Mouse (Mus musculus): ENCODE results near the gene Pus7l.

Pus7l gene

DNA sequence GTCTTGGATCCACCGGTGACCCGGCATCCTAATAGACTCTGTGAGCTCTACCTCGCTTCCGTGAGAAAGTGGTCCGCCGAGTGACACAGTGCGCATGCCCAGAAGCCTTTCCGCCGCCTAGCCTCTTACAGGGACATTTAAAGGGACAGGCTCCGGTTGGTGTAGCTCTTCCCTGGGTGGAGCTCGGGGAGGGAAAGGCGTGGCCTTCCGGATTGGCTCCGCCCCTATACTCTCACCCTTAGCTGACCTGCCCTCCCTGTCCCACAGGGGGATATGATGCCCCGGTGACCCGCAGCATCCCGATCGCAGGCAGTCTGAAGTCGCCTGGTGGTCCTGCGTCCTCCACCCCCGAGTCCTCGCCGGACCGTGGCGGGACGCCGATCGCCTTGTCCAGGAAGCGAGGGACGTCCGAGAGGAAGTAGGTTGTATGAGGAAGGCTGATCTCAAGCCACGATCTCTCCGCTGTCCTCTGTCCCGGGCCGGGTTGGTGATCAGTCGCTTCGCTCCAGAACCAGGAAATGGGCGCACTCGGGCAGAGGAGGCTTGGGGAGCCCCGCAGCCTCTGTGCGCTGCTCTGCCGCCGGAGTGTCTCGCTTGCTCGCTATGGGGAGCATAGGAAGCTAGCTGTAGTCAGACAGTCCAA is at the start of gene Pus7l, which contains the start of gene Irak4:
Gene Pus7l, minus strand, starts transcription at position 139 of the 643 bp plus-strand sequence.
Gene Irak4, plus strand, starts transcription at position 235 of the 643 bp plus-strand sequence.
- peak; percentile 95 for DNase-seq (ENCODE audit: low spot score)

- DNase-seq (ENCODE audit: low spot score), result no peak
Observed at GRCm38 (mm10) chr15:94591356-94591755, 48.0 kb upstream of the Pus7l start.

- DNase-seq (ENCODE audit: low spot score), result no peak
Observed at GRCm38 (mm10) chr15:94590083-94590482, 46.7 kb upstream of the Pus7l start.

DNA sequence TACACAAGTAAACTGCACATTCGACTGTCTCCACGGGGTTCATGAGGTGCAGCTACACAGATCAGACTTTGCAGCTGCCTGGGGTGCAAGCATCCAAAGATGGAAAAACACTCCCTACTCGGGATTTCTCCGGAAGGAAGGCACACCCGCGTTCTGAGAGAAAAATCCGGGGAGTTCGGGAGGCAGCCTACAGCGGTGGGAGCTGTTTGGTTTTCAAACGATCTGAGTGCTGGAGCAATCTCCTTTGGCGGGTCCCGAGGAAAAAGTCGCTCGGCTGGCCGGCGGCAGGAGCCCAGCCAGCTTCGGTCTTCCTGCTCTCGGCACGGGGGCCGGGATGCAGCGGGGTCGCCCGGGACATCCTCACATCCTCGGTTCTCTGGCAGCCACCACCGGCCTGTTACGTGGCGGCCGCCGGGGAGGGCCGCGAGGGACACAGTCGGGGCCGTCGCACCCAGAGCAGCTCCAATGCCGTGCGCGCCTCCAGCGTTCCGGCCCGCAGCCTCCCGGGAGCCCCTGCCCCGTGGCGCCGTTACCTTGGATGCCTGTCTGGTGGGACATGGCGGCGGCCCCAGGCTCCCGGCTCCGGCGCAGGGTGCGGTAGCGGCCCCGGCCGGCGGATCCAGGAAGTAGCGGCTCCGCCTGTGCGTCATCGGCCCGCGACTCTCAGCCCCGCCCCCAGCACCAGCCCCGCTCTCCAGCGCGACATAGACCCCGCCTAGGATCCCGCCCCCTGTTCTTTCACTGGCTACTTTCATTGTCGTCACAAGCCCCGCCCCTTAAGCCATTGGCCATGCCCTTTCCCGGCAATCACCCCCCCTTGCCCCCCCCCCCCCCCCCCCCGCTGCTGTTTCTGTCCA is 46.1 kb upstream of the Pus7l start, which contains the start of gene Twf1:
Gene Twf1, minus strand, starts transcription at position 671 of the 857 bp plus-strand sequence.
- peak; percentile 97 for DNase-seq (ENCODE audit: low spot score)

- DNase-seq (ENCODE audit: low spot score), result no peak
Observed at GRCm38 (mm10) chr15:94587826-94588715, 44.7 kb upstream of the Pus7l start.

DNA sequence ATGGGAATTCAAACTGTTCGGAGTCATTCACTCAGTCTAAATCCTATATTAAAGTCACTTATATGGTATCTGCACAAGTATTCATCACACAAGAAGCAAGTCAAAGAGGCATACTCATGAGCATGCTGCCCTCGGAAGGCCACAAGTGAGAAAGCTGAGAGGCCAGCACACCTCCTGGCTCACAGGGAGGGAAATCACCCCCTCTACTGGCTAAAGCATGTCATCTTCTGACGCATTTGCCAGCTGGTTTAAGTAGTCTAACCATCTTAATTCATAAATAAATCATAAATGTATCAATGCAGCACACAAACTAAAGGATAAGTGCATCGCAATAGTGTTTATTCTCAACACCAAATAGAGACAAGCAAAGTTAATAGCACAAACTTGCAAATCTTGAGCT is 41.4 kb upstream of the Pus7l start:
- DNase-seq (ENCODE audit: low spot score), result no peak

- DNase-seq (ENCODE audit: low spot score), result no peak
Observed at GRCm38 (mm10) chr15:94583153-94583552, 39.8 kb upstream of the Pus7l start.

- DNase-seq (ENCODE audit: low spot score), result peak; percentile 62
Observed at GRCm38 (mm10) chr15:94582000-94582593, 38.8 kb upstream of the Pus7l start.

GRCm38 (mm10) chr15:94574566-94575268 is 31.4 kb upstream of the Pus7l start:
- no peak for DNase-seq (ENCODE audit: low spot score)

DNA sequence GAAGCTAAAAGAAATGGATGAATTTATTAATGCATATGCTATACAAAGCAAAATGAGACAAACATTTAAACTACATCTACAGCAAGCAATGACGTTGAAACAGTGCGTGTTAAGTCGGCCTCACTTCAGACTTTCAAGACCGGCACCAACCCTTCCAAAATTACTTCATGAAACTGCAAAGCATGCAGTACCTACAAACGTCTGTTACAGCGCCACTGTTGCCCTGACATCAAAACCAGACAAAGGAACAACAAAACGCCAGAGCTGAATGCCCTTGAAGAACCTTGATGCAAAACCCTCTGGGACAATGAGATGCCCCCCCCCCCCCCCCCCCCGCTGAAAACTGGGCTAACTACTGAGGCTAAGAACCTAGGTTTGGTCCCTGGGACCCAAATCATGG is 29.4 kb upstream of the Pus7l start:
- no peak for DNase-seq (ENCODE audit: low spot score)

DNA sequence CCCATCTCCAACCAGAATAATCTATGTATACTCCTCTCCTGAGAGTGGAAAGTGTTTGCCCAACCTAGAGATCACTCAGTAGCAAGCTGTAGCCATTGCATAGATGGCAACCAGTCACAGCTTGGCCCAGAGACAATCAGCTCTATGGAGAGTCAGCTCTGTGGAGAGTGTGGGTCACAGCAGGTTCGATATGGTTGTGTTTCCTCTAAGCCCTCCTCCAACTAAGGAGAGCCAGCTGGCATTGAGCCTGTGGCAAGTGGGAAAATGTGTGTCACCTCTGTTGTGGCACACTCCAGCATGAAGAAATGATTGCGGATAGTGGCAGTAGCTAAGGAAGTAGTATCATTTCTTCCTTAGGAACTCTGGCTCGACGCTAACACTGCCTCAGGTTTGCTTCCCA is 28.2 kb upstream of the Pus7l start:
- DNase-seq (ENCODE audit: low spot score), result no peak

- peak; percentile 22 for DNase-seq (ENCODE audit: low spot score)
Observed at GRCm38 (mm10) chr15:94568496-94569182, 25.3 kb upstream of the Pus7l start.

- peak; percentile 7 for DNase-seq (ENCODE audit: low spot score)
Observed at GRCm38 (mm10) chr15:94565854-94566253, 22.5 kb upstream of the Pus7l start.

- DNase-seq (ENCODE audit: low spot score), result no peak
Observed at GRCm38 (mm10) chr15:94564909-94565308, 21.6 kb upstream of the Pus7l start.

DNA sequence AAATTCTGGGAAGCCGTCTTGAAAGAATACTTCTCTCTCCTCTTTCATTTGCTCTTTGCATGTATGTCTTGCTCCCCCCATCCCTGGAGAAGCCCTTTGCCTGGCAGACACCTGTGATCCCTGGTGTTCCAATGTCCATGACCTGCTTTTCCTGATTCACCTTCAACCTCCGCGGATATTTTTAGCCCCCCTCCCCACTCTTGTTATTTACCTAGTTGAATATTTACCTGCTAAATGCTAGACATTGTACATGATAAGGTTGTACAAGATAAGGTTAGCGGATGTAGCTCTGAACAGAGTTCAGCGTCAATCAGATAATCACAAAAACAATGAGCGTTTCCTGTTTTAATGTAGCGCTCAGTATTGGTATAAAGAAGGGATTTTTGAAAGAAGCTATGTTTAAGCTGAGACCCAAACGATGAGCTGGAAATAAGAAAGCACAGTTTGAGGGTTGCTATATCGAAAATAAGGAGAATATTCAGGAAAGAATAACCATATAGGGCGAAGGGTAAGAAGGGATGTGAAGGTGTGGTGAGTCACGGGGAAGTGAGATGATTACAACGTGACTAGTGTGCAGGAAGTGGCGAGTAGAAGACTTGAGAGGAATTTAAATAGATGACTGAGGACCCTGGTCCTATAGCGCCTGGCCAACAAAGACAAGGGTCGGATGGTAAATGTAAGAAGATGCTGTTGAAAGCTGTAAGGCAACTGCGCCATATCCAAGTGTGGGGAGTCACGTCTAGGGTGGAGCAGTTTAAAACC is 15.7 kb upstream of the Pus7l start:
- peak; percentile 66 for DNase-seq (ENCODE audit: low spot score)

DNA sequence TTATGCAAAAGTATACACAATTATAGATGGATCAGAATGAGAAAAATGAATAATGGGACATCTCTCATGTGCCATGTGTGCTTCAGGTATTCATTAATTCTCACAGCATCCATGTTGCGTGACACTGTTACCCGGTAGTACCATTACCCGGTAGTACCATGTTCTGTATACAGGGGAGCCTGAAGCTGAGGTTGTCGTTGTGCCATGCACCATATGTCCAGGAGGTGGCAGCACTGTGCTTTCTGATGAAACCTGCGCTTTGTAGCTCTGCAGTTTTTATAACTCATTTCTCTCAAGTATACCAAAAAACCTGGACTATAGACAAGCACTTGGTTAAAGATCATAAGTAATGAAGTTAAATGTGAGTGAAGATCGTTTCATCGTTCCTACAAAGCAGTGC is 14.1 kb upstream of the Pus7l start:
- peak; percentile 59 for DNase-seq (ENCODE audit: low spot score)

- no peak for DNase-seq (ENCODE audit: low spot score)
Observed at GRCm38 (mm10) chr15:94553536-94553935, 10.2 kb upstream of the Pus7l start.

DNA sequence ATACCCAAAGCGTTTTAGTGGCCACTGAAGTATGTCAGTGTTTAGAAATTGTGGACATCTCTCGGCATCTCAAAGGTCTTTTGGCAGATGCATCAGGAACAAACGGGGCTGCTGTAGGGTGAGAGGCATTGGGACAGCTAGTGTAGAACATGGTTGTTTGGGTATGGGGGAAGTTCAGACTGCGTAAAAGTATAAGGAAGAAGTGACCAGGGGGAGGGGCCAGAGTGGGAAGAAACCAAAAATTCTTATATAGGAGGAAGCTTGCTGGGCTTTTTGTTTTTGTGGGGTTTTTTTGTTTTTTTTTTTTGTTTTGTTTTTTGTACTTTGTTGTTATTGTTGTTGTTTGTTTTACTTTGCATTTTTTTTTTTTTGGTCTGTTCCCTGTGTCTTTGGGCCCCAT is 1.5 kb upstream of the Pus7l start:
- DNase-seq (ENCODE audit: low spot score), result no peak

DNA sequence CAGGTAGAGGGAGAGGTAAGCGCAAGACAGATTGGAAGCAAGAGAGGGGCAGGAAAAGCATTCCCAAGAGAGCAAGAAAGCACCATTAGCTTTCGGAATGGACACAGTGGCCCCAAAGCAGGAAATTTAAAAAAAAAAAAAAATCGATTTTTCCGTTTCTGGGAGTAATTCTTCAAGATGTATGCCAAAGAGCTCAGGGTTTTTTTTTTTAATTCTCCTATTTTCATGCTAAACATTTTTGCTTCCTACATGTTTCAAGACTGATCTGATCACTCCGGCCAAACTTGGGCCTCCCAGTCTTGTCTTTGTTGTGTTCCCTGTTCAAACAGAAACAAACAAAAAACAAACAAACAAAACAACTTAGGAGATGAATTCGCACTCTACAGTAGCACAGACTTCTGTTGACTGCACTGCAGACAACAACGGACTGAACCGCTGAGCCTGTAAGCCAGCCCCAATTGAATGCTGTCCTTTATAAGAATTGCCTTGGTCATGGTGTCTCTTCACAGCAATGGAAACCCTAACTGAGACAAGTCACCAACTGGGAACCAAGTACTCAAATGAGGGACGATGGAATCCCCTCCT is 797 bp upstream of the Pus7l start:
- no peak for DNase-seq (ENCODE audit: low spot score)
